Mouse (Mus musculus): ENCODE results near the gene Lhx9.

- TF ChIP-seq CTCF (IDR thresholded peaks at IDR 0.05; ENCODE audit: low read depth, low read length) = no peak
- no peak for TF ChIP-seq GATA1 (IDR thresholded peaks at IDR 0.05; ENCODE audit: borderline replicate concordance, low read length)
These were observed 8.5 kb downstream of the Lhx9 start for GRCm38 (mm10) chr1:138839809-138840430.

Measured in G1E (cell line).